Mouse (Mus musculus) liver, postnatal 0 days (tissue): ENCODE results near the gene Gucy2c.

ENCODE experiments used
- CTCF ChIP-seq: sonication (generic); IDR thresholded peaks from 2 replicates; pipeline ENCODE4 v1.5.1; 2016; ENCODE audit warnings: antibody characterized with exemption, low read depth
- EP300 ChIP-seq: IDR thresholded peaks from 2 replicates; pipeline ENCODE4 v1.6.1; 2016; ENCODE audit warnings: antibody characterized with exemption, low read depth, mild to moderate bottlenecking

- no peak for TF ChIP-seq EP300
- TF ChIP-seq CTCF = no peak
Measured at GRCm38 (mm10) chr6:136689790-136690413, 91.7 kb downstream of the Gucy2c start.
